Comparison of ENCODE assay signal across 9 mouse cellular contexts in the genomic region with DNA sequence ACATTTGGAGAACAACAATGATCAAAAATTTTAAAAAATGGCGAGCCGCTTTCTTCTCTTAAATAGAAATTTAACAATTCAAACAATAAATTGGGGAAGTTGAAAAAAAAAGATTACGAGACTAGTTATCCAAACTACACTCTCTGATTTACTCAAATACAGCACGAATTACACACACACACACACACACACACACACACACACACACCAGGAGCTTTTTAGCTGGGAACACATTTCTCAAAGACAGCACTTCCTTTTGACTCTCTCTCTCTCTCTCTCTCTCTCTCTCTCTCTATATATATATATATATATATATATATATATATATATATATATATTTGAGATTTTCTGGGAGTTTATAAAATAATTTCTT. TPM values are rescaled to one million over a fixed set of nuclear protein-coding genes. Genes with fewer than 3 reads are reported as not detected.
A peak's percentile ranks its signal among the peaks of the same experiment; 100 is the strongest.
DNase-seq lines count a peak whose midpoint lies in the region; ATAC-seq and TF ChIP-seq lines count a peak whose summit lies in the region.
"Had no signal": no experiment of that assay in that cellular context is flagged by ENCODE, and none has a peak within 500 bp of the region (broad histone marks: within the 10 kb centered on the region; RNA-seq: fewer than 3 reads in every experiment).

No protein-coding gene starts in this region.

- H3K9me3 ChIP-seq in heart, postnatal 0 days (replicated peaks; ENCODE audit: control insufficient read depth, low read length): no peaks in the 10 kb centered on the region; the same call in 1 of the 2 replicates
- H3K9me3 ChIP-seq in embryonic facial prominence, embryonic 15.5 days (replicated peaks): no peaks in the 10 kb centered on the region
- no peaks in the 10 kb centered on the region for H3K9me3 ChIP-seq in intestine, embryonic 14.5 days (ENCODE audit: control insufficient read depth, low read length)
- H3K9me3 ChIP-seq in midbrain, embryonic 15.5 days: no peaks in the 10 kb centered on the region

- no peak for ATAC-seq in heart, postnatal 0 days (ENCODE audit: insufficient read depth, low read depth)
- no peak for ATAC-seq in embryonic facial prominence, embryonic 15.5 days (ENCODE audit: insufficient number of reproducible peaks, low FRiP score, low TSS enrichment, low read depth)
- no peak for ATAC-seq in intestine, embryonic 14.5 days (replicated peaks; ENCODE audit: low FRiP score, low TSS enrichment, low read depth)
- no peak for ATAC-seq in midbrain, embryonic 15.5 days (replicated peaks)

- H3K4me3 ChIP-seq in heart, postnatal 0 days (ENCODE audit: low read depth, low read length): peak overlapping the region; percentile 52
- H3K4me3 ChIP-seq in embryonic facial prominence, embryonic 15.5 days (replicated peaks): peak overlapping the region; percentile 46
- peak overlapping the region; percentile 37 for H3K4me3 ChIP-seq in intestine, embryonic 14.5 days (ENCODE audit: low read depth, low read length)
- H3K4me3 ChIP-seq in midbrain, embryonic 15.5 days: peak overlapping the region; percentile 44

- H3K27me3 ChIP-seq in heart, postnatal 0 days (ENCODE audit: control insufficient read depth, insufficient read depth, low read length): peaks cover 34% of the 10 kb centered on the region
- H3K27me3 ChIP-seq in embryonic facial prominence, embryonic 15.5 days: peaks cover 7% of the 10 kb centered on the region
- peaks cover 49% of the 10 kb centered on the region for H3K27me3 ChIP-seq in intestine, embryonic 14.5 days (replicated peaks; ENCODE audit: control insufficient read depth, insufficient read depth, low read length)
- H3K27me3 ChIP-seq in midbrain, embryonic 15.5 days (replicated peaks): 0 out of 2 replicates have a peak, but pooled peaks cover 2% of the 10 kb centered on the region

- H3K4me1 ChIP-seq in heart, postnatal 0 days (ENCODE audit: control insufficient read depth, insufficient read depth): no peaks in the 10 kb centered on the region
- 0 out of 2 replicates have a peak, but pooled peaks cover 3% of the 10 kb centered on the region for H3K4me1 ChIP-seq in embryonic facial prominence, embryonic 15.5 days
- 0 out of 2 replicates have a peak, but pooled peaks cover under 1% of the 10 kb centered on the region for H3K4me1 ChIP-seq in intestine, embryonic 14.5 days (replicated peaks; ENCODE audit: control insufficient read depth, insufficient read depth, low read length)
- peaks cover 24% of the 10 kb centered on the region for H3K4me1 ChIP-seq in midbrain, embryonic 15.5 days

- TF ChIP-seq EP300 in heart, postnatal 0 days (IDR thresholded peaks at IDR 0.05; ENCODE audit: low read depth): no peak

- H3K9ac ChIP-seq in heart, postnatal 0 days (replicated peaks; ENCODE audit: low read depth, low read length): 0 out of 2 replicates have a peak overlapping the region, but pooled peaks have one; percentile 64
- H3K9ac ChIP-seq in embryonic facial prominence, embryonic 15.5 days: no peak overlapping the region
- H3K9ac ChIP-seq in intestine, embryonic 14.5 days (ENCODE audit: low read length): no peak overlapping the region
- peak overlapping the region; percentile 12; the same call in 1 of the 2 replicates for H3K9ac ChIP-seq in midbrain, embryonic 15.5 days

- peak overlapping the region; percentile 64 for H3K4me2 ChIP-seq in heart, postnatal 0 days (ENCODE audit: low read depth, low read length)
- peak overlapping the region; percentile 65 for H3K4me2 ChIP-seq in embryonic facial prominence, embryonic 15.5 days (replicated peaks)
- peak overlapping the region; percentile 65 for H3K4me2 ChIP-seq in intestine, embryonic 14.5 days (ENCODE audit: low read length)
- peak overlapping the region; percentile 69 for H3K4me2 ChIP-seq in midbrain, embryonic 15.5 days

- no peak overlapping the region for H3K27ac ChIP-seq in heart, postnatal 0 days (ENCODE audit: low read depth)
- peak overlapping the region; percentile 92; the same call in 1 of the 2 replicates for H3K27ac ChIP-seq in embryonic facial prominence, embryonic 15.5 days (replicated peaks)
- H3K27ac ChIP-seq in intestine, embryonic 14.5 days (ENCODE audit: low read depth): no peak overlapping the region
- H3K27ac ChIP-seq in midbrain, embryonic 15.5 days: peak overlapping the region; percentile 95

- WGBS in heart, postnatal 0 days: 55% methylated on average over 4 of the region's 4 CpGs
- WGBS in embryonic facial prominence, embryonic 15.5 days: 15% methylated on average over 4 of the region's 4 CpGs
- 13% methylated on average over 4 of the region's 4 CpGs for WGBS in intestine, embryonic 14.5 days
- 12% methylated on average over 4 of the region's 4 CpGs for WGBS in midbrain, embryonic 15.5 days

- no peaks in the 10 kb centered on the region; the same call in 1 of the 2 replicates for H3K36me3 ChIP-seq in heart, postnatal 0 days (replicated peaks; ENCODE audit: control insufficient read depth, insufficient read depth, low read length)
- H3K36me3 ChIP-seq in embryonic facial prominence, embryonic 15.5 days: no peaks in the 10 kb centered on the region
- H3K36me3 ChIP-seq in intestine, embryonic 14.5 days (ENCODE audit: control insufficient read depth, insufficient read depth, low read length): no peaks in the 10 kb centered on the region
- no peaks in the 10 kb centered on the region for H3K36me3 ChIP-seq in midbrain, embryonic 15.5 days (replicated peaks)

- no peak for TF ChIP-seq CTCF in heart, postnatal 0 days (IDR thresholded peaks at IDR 0.05; ENCODE audit: low read depth)

- intact Hi-C loops in heart, postnatal 14 days (cut with DNase I): loop anchor here (10.0 kb wide), 1 partner anchor 263 kb away; no protein-coding TSS in a partner anchor

- no peak for DNase-seq in heart, postnatal 0 days (ENCODE audit: low spot score)
- no peak for DNase-seq in heart, postnatal 14 days
- no peak for DNase-seq in intestine, embryonic 14.5 days (ENCODE audit: low spot score)
- no peak for DNase-seq in right cerebral cortex, adult 18-20 months
- DNase-seq in layer of hippocampus, adult 11-12 months (ENCODE audit: low spot score): no peak
- DNase-seq in spleen, postnatal 4 days (ENCODE audit: low spot score in 2 of 2): no peak
- DNase-seq: thymus, postnatal 14 days had no signal

RNA-seq across cellular contexts. Expression of gene Mab21l1, which starts 5.9 kb away (rescaled TPM):
- total RNA-seq in heart, postnatal 0 days (2014; rRNA removed; ENCODE audit: low replicate concordance): not detected in 2 replicates
- 0.27 and 0.33 TPM in 2 replicates for polyA plus RNA-seq in heart, postnatal 0 days (2015; fragmentation: Nextera tagmentation; extraction: Ambion mirVana)
- not detected for total RNA-seq in heart, postnatal 14 days (2021)
- 35.5 and 38.1 TPM in 2 replicates for polyA plus RNA-seq in embryonic facial prominence, embryonic 15.5 days (2015; fragmentation: Nextera tagmentation; extraction: Ambion mirVana)
- 16.6 and 23.5 TPM in 2 replicates for polyA plus RNA-seq in intestine, embryonic 14.5 days (2014; fragmentation: Nextera tagmentation; extraction: Ambion mirVana)
- 159 and 172 TPM in 2 replicates for polyA plus RNA-seq in midbrain, embryonic 15.5 days (2015; fragmentation: Nextera tagmentation; extraction: Ambion mirVana)

Comparison
In these comparisons a context has a peak if more than half of its experiments do, and no peak if none do; other contexts are left out.
1. H3K27ac ChIP-seq: peak in embryonic facial prominence, embryonic 15.5 days (single experiment) and midbrain, embryonic 15.5 days (single experiment); none in heart, postnatal 0 days (single experiment) and intestine, embryonic 14.5 days (single experiment).
2. H3K9ac ChIP-seq: peak in heart, postnatal 0 days (single experiment) and midbrain, embryonic 15.5 days (single experiment); none in embryonic facial prominence, embryonic 15.5 days (single experiment) and intestine, embryonic 14.5 days (single experiment).
3. RNA of gene Mab21l1, which starts 5.9 kb away (polyA plus RNA-seq): 159 to 172 TPM in midbrain, embryonic 15.5 days, 35.5 to 38.1 TPM in embryonic facial prominence, embryonic 15.5 days and 16.6 to 23.5 TPM in intestine, embryonic 14.5 days; 0.27 to 0.33 TPM in heart, postnatal 0 days; every median in the first group is over 10 times any median in the second.
4. Peak in every context shown above with its lines, with median percentiles within 50 percentile points of each other: H3K4me2 ChIP-seq and H3K4me3 ChIP-seq.